Mouse (Mus musculus): Measurements from ENCODE around the gene Tgtp2.
A peak's percentile ranks its signal among the peaks of the same experiment; 100 is the strongest.
"Not testable (repeated sequence)": the region's sequence is repeated elsewhere in the genome, so short reads cannot be mapped to it uniquely, and the experiment has no call there.

Tgtp2 gene

DNA sequence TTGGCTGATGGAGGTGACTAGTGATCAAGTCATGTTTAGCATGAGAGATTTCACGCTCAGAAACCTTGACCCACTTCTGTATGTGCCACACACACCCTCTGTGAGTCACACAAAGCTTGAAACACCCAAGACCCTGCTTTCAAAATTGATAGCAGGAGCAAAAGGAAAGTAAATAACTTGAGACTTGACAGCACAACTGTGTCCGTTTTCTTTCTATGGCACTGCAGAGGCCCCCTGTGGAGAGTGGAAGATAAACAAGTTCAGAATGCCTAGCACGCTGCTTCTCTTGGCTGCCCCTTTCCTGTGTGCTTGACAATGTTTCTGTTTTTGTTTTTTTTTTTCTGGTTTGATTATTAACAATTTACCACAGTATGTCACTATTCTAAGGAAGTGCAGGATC is 20.9 kb upstream of the Tgtp2 start:
- peak; percentile 45 for DNase-seq

DNA sequence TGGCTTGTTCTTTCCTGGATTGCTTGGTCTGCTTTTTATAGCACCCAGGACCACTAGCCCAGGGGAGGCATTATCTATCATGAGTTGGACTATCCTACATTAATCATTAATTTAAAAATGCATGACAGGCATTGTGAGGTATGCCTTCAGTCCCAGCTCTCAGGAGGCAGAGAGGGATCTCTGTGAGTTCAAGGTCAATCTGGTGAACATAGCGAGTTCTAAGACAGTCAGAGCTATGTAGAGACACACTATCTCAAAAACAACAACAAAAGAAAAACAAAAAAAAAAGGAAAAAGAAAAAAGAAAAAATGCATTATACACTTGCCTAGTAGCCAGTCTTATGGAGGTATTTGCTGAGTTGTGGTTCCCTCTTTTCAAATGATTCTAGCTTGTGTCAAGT is 20.4 kb upstream of the Tgtp2 start:
- DNase-seq = no peak

DNA sequence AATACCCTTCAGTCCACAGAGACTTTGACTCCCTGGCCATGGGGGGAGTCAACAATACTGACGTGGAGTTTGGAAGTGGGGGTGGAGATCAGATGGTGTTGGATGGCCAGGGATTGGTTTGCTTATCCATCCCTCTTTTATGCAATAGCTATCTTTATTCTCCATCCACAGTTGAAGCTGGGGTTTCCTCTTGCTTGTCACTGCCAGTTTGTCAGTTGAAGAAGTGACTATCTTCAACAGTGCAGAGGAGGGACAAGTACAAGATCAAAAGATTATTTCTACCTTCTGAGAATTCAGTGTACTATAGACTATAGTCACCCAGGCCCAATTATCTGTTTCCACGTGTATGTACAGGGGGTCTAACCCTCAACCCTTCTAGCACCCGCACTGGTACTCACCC is 19.8 kb upstream of the Tgtp2 start:
- no peak for DNase-seq

DNA sequence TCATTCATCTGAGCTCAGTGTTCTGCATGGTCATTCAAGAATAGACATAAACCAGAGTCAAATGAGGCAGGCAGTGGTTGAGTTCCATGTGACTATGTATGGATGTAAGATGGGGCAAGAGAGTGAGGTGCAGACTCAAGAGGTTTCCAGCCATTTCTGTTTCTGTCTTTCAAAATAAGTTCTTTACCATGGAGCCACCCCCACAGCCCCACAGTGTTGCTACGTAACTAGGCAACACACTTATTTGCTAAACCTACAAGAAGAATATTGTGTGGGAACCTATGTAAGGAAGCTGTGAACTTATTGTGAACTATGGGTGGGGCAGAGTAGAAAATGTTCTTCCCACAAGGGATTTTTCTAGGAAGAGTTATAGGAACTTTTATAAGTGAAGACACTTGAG is 19.1 kb upstream of the Tgtp2 start:
- DNase-seq = no peak

DNA sequence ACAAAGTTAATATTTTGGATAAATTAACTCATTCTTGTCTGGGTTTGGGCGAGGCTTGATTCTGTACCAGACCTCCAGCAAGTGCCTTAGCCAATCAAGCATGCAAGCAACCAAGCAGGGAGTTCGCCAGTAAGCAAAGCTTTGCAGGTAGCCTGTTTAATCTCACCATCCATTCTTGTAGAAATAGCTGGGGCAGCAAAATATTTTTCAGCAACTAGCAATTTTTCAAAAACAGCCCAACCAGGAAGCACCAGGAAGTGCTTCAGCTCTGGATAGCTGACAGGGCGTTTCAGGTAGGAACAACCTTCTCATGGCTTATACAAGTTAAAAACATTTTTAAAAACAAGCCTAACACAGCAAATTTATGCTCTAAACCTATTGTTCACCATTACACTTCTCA is 17.9 kb upstream of the Tgtp2 start:
- no peak for DNase-seq

DNA sequence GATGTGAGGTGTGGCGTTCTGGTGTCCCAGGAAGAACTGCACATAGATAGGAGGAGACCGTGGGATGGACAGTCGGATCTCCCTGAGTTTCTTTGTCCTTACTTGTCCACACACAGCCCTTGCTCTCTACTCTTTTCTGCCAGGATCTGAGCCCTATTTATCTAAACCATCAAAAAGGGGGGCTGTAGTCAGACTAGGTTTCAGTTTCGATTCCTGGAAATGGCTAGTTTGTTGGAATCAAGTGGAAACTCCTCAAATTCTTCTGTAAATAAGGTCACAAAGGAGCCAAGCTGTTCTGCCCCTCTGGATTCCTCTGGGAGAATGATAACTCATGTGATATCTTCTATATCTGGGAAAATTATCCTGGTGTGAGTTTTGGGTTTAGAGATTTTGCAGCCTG is 17.4 kb upstream of the Tgtp2 start:
- no peak for DNase-seq

DNA sequence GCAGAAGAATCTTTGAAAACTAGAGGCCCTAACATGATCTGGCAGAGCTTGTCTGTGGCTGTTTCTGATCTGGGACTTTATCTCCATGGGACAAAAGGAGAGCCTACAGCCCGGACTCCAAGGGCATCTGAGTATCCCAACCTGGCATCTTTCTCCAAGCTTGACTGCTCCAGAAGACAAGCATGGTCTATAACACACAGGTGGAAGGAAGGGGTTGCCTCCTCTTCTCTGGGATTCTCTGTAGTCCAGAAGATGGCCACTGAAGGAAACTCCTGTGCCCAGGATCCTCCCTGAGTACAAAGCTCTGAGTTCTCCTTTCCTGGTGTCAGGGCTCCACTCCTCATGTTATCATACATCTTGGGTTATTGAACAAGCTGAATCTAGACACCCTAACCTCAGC is 16.6 kb upstream of the Tgtp2 start:
- no peak for DNase-seq

DNA sequence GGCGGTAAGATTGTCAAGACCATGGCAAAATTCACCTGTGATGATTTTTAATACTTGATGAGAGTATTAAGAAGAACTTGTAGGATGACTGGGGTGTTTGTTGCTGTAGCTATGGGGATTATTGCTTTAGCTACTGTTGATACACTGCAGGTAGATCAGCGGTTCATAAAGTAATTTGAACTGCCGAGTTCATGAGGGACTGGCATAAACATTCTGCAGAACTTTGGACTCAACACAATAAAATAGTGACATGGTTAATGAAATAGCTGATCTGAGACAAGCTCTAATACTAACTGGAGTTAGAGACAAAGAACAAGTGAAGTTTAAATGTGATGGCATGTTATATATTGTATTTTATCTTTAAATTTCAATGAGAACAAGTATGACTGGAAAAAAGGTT is 14.7 kb upstream of the Tgtp2 start:
- no peak for DNase-seq

DNA sequence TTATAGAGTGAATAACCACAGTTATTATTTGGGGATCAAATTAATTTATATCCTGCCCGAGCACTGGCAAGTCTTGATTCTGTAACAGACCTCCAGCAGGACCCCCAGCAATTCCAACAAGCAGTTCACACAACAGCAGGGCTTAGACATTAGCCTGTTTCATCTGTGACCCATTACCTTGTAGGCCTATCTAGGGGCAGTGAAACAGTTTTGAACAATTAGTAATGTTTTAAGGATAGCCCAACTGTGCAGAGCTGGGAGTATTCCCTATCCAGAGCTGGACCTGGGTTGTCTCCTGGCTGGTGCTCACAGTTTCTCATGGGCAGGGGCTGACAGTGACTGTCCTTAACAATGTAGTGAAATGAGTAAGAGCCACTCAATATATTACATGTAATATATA is 13.0 kb upstream of the Tgtp2 start:
- DNase-seq = no peak

DNA sequence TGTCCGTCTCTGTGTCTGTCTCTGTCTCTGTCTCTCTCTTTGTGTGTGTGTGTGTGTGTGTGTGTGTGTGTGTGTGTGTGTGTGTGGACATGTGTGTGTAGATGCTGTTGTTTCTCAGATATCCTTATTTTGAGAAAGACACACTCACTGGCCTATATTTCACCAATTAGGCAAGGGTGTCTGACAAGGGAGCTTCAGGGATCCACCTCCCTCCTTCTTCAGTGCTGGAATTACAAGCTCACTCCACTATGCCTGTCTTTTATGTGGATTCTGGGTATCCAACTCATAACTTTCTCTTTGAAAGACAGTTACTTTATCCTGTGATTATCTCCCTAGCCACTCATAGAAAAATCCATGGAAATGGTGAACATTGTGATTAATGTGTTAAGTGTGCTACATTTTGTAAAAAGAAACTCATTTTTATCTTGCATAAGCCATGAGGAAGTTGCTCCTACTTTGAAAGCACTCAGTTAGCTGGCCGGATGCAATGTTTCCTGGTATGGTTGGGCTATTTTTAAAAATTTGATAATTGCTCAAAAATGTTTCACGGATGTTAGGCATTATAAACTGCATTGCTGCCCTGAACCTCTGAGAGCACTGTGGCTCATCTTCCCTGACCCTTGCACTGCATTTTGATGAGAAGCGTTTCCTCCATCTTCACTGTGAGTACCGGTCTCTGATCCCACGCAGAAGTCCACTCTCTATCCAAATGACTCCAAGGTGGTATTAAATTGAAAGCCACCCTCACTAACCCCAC is 12.2 kb upstream of the Tgtp2 start, which contains the start of gene Ifi47:
Gene Ifi47, plus strand, starts transcription at position 587 of the 757 bp plus-strand sequence.
- peak; percentile 27 for DNase-seq

DNA sequence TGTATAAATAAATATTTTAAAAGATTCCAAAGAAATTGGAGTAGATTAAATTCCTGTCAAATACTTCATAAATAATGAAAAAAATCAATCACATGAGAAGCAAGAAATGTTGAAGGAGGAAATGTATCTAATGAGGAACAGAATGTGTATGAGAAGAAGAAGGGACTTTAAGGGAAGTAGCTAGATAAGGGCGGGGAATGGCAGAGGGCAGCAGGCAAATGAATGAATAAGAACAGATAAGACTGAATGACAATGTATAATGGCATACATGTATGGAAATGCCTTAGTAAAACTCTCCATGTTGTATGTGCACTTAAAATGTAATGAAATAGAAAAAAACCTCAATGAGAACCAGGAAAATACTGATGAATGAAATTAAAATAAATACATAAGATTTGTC is 4.4 kb upstream of the Tgtp2 start:
- no peak for DNase-seq

DNA sequence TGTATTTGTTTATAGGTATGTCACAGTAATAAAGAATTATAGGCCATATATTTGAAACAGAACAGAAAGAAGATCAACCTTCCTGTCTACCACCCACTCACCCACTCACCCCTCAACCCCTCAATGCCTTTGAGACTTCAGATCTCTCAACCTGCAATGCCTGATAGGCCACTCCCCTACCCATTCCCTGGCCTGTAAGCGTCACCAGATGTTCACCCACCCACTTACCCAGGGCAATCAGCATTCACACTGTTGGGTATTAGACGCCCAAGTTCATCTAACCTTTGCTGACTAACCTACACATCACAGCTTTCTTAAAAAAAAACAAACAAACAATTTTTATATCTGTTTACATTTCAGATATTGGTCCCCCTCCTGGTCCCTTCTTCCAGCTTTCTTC is 2.1 kb downstream of the Tgtp2 start:
- not testable (repeated sequence) for DNase-seq

DNA sequence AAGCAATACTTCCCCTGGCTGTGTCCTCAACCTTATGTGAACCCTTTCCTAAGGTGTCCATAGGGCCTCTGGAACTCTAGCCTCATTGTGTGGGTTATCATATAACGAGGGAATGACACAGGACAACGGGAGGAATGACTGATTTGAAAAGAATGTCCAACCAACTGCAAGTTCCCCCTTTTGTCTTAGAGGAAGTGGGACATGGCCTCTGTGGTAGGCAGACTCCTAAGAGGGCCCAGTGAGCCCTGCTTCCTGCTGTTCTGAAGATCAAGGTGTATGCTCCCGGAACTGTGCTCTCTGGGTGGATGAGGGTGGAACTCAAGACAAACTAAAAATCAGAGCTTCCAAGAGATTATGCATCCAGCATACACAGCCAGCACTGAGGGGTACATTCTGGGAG is 3.9 kb downstream of the Tgtp2 start:
- DNase-seq = not testable (repeated sequence)

DNA sequence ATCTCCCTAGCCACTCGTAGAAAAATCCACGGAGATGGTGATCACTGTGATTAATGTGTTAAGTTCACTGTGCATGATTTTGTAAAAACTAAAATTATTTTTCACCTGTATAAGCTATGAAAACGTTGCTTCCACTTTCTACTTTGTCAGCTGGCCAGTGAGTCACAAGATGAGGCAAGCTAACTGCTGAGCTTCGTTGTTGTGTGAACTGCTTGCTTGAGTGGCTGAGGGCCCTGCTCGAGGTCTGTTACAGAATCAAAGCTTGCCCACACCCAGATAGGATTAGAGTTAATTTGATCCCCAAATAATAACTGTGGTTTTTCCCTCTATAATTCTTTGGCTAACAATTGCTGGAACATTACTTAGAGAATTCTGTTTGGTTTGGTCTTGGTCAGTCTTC is 12.1 kb downstream of the Tgtp2 start:
- not testable (repeated sequence) for DNase-seq

DNA sequence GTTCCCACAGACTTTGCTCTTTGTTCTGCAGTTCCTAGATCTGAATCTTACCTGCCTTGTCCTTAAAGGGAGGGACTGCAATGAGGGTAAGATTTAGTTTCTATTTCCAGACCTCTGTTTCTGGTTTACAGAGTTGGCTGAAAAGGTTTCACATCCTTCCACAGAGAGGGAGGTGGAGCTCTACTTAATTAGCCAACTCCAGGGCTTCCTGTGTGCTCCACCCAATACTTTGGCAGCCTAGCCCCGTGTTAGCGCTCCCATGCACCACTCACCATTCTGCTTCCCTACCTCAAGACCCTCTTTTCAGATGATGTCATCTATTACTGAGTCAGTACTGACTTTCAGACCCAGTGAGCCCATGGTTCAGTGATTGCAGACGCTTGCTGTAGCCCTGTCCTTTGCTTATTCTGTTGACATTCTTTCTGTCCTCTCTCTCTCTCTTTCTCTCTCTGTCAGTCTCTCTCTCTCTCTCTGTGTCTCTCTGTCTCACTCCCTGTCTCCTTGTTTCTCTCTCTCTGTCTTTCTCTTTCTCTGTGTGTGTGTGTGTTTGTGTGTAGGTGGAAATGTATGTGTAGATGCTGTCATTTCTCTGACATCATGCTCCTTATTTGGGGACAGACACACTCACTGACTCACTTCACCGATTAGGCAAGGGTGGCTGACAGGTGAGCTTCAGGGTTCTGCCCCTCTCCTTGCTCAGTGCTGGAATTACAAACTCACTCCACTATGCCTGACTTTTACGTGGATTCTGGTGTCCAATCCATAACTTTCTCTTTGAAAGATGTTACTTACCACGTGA is 12.7 kb downstream of the Tgtp2 start, which contains the start of gene 9930111J21Rik2:
Gene 9930111J21Rik2, minus strand, starts transcription at position 150 of the 799 bp plus-strand sequence.
- DNase-seq = not testable (repeated sequence)

DNA sequence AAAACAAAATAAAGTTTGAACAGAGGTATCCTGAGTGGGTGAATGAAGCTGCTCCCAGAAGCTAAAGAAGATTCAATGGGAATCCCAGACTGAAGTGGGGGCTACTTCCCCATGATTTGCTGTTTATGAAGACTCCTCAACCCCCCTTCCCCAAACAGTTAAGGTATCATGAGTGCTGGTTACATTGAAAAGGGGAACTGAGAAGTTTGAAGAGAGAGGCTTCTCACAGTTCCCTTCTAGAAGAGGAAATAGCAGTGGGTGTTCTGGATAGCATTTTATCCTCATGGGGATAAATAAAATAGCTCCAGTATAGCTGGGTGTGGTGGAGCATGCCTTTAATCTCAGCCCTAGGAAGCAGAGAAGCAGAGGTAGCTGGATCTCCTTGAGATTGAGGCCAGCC is 13.9 kb downstream of the Tgtp2 start:
- not testable (repeated sequence) for DNase-seq

DNA sequence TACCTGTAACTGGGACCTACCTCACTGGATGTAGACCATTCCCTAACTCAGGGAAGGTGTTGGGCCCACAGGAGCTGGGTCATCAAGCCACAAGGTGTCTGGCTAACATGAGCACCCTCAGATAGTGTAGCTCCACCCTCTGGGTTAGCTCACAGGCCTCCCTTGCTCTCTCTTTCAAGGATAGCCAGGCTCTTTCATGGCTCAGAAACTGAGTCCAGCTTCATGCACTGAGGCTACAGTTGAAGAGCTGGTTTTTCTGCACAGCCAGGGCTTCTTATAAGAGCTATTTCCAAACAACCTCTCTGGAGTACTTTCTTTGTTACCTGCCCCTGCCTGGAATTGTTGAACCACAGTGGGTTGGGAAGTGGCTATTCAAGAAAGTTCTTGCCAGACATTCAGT is 51.9 kb downstream of the Tgtp2 start:
- DNase-seq = not testable (repeated sequence)
